Mouse (Mus musculus) lung, embryonic 16.5 days (tissue): Measurements from ENCODE around the gene Hmx1. TPM values are rescaled to one million over a fixed set of nuclear protein-coding genes. Genes with fewer than 3 reads are reported as not detected.

Experiments used
- ATAC-seq: fragments of 200-750 bp; cut with Nextera tagmentation; 2 replicates; pipeline ENCODE4 v1.8.0; 2017; ENCODE audit warnings: low read depth, mild to moderate bottlenecking, moderate library complexity
- H3K27ac ChIP-seq: fragments of 300-500 bp; sonication (generic); 2 replicates; pipeline ENCODE4 v1.5.1; 2014; ENCODE audit warnings: mild to moderate bottlenecking, control low read depth, low read length
- H3K27me3 ChIP-seq: fragments of 300-500 bp; sonication (generic); 2 replicates; pipeline ENCODE4 v1.6.1; 2014; ENCODE audit warnings: low read depth, low read length, mixed read lengths; ENCODE audit not compliant: control insufficient read depth, insufficient read depth
- H3K36me3 ChIP-seq: fragments of 300-500 bp; sonication (generic); 2 replicates; pipeline ENCODE4 v1.6.1; 2014; ENCODE audit warnings: low read length; ENCODE audit not compliant: control insufficient read depth, insufficient read depth
- H3K4me1 ChIP-seq: fragments of 300-500 bp; sonication (generic); replicated peaks from 2 replicates; pipeline ENCODE4 v1.6.1; 2014; ENCODE audit warnings: low read length, mixed read lengths; ENCODE audit not compliant: control insufficient read depth, insufficient read depth
- H3K4me2 ChIP-seq: fragments of 300-500 bp; sonication (generic); 2 replicates; pipeline ENCODE4 v1.6.1; 2014; ENCODE audit warnings: low read depth, low read length, control low read depth
- H3K4me3 ChIP-seq: fragments of 300-500 bp; sonication (generic); 2 replicates; pipeline ENCODE4 v1.5.1; 2014; ENCODE audit warnings: mild to moderate bottlenecking, low read length, control low read depth
- H3K9ac ChIP-seq: fragments of 300-500 bp; sonication (generic); 2 replicates; pipeline ENCODE4 v1.6.1; 2014; ENCODE audit warnings: low read length, control low read depth
- H3K9me3 ChIP-seq: fragments of 300-500 bp; sonication (generic); 2 replicates; pipeline ENCODE4 v1.6.1; 2016; ENCODE audit warnings: low read length; ENCODE audit not compliant: control insufficient read depth
- WGBS: fragments of 180-500 bp; shearing (Covaris S2); extraction: QIAGEN DNeasy Blood & Tissue Kit; methylation state at CpG from one replicate; pipeline ENCODE4 v1.1.7; 2014; 5-methylcytosine and 5-hydroxymethylcytosine counted together
- polyA plus RNA-seq: library from polyadenylated mRNA; unstranded; fragments of >200 nt; fragmentation: Nextera tagmentation; extraction: Ambion mirVana; gene quantifications from 2 replicates; pipeline ENCODE4 v1.2.1, GENCODE M21; 2015

Gene Hmx1
- not detected in 2 replicates for polyA plus RNA-seq

- Histone ChIP-seq H3K4me1 (peaks cover 11% of the 10 kb centered on the region), H3K36me3 (no peaks in the 10 kb centered on the region), H3K4me3 (peak within 1 kb of the TSS; percentile 55), H3K4me2 (peak within 1 kb of the TSS; percentile 70), H3K9me3 (no peaks in the 10 kb centered on the region), H3K27ac (no peak within 1 kb of the TSS), H3K27me3 (peaks cover 99% of the 10 kb centered on the region), H3K9ac (no peak within 1 kb of the TSS)
- WGBS, result under 1% methylated on average over 62 of the region's 71 CpGs
- peak; percentile 86 for ATAC-seq
These were observed at the start of gene Hmx1 for GRCm38 (mm10) chr5:35388491-35389111. TSS of gene Hmx1 (plus strand) at chr5:35389108.

- Histone ChIP-seq H3K27me3 (no peaks in the 10 kb centered on the region), H3K4me1 (no peaks in the 10 kb centered on the region), H3K36me3 (no peaks in the 10 kb centered on the region), H3K27ac (no peak overlapping the region), H3K4me2 (no peak overlapping the region), H3K9me3 (no peaks in the 10 kb centered on the region), H3K4me3 (no peak overlapping the region), H3K9ac (no peak overlapping the region)
- ATAC-seq, result no peak
- WGBS, result 66% methylated on average over 3 of the region's 3 CpGs
These were observed 43.8 kb upstream of the Hmx1 start for GRCm38 (mm10) chr5:35345084-35345483.

GRCm38 (mm10) chr5:35348794-35349193, 40.1 kb upstream of the Hmx1 start:
- peak; percentile 38; the same call in 1 of the 2 replicates for ATAC-seq
- WGBS, result 14% methylated on average over 3 of the region's 3 CpGs

GRCm38 (mm10) chr5:35357544-35358440, 31.1 kb upstream of the Hmx1 start:
- ATAC-seq, result no peak
- no peak overlapping the region for H3K27ac ChIP-seq

More at GRCm38 (mm10) chr5:35348794-35349193, 40.1 kb upstream of the Hmx1 start:
- Histone ChIP-seq H3K9ac (no peak overlapping the region), H3K27ac (no peak overlapping the region), H3K4me1 (no peaks in the 10 kb centered on the region), H3K9me3 (no peaks in the 10 kb centered on the region), H3K4me2 (no peak overlapping the region), H3K4me3 (no peak overlapping the region), H3K36me3 (no peaks in the 10 kb centered on the region), H3K27me3 (no peaks in the 10 kb centered on the region)

GRCm38 (mm10) chr5:35361570-35362284, 27.2 kb upstream of the Hmx1 start:
- Histone ChIP-seq H3K9ac (no peak overlapping the region), H3K4me2 (no peak overlapping the region), H3K27ac (no peak overlapping the region), H3K36me3 (no peaks in the 10 kb centered on the region), H3K4me3 (no peak overlapping the region), H3K27me3 (peaks cover 7% of the 10 kb centered on the region), H3K9me3 (no peaks in the 10 kb centered on the region), H3K4me1 (no peaks in the 10 kb centered on the region)
- WGBS, result 46% methylated on average over 8 of the region's 8 CpGs
- ATAC-seq, result peak; percentile 65; the same call in 1 of the 2 replicates

More at GRCm38 (mm10) chr5:35357544-35358440, 31.1 kb upstream of the Hmx1 start:
- Histone ChIP-seq H3K4me2 (no peak overlapping the region), H3K27me3 (no peaks in the 10 kb centered on the region), H3K9me3 (no peaks in the 10 kb centered on the region), H3K4me1 (no peaks in the 10 kb centered on the region), H3K9ac (no peak overlapping the region), H3K36me3 (no peaks in the 10 kb centered on the region), H3K4me3 (no peak overlapping the region)
- 30% methylated on average over 9 of the region's 9 CpGs for WGBS

GRCm38 (mm10) chr5:35366241-35367032, 22.5 kb upstream of the Hmx1 start:
- Histone ChIP-seq H3K36me3 (no peaks in the 10 kb centered on the region), H3K4me3 (no peak overlapping the region), H3K4me2 (no peak overlapping the region), H3K9me3 (0 out of 2 replicates have a peak, but pooled peaks cover 2% of the 10 kb centered on the region), H3K9ac (no peak overlapping the region), H3K27me3 (peaks cover 13% of the 10 kb centered on the region), H3K27ac (no peak overlapping the region), H3K4me1 (no peaks in the 10 kb centered on the region)
- WGBS, result 48% methylated on average over 20 of the region's 20 CpGs
- ATAC-seq, result no peak

DNA sequence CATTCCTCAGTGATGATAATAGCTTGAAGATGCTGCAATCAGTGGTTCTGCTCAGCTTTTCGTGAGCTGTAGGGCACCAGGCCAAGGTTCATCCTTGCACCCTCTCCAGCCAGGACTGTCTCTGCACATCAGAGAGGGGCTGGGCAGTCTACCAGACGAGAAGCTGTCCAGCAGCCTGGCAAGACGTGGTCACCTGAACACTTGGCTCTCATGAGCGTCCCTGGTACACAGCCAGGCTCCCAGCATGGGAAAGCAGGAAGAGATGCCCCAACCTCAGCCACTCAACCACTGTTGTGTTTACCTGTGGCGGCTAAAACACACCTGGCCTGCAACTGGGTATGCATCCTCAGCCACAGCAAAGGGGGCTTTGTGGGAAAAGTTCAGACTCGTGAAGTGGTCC, 20.0 kb upstream of the Hmx1 start:
- Histone ChIP-seq H3K4me1 (no peaks in the 10 kb centered on the region), H3K27me3 (peaks cover 13% of the 10 kb centered on the region), H3K9ac (no peak overlapping the region), H3K4me3 (no peak overlapping the region), H3K36me3 (no peaks in the 10 kb centered on the region), H3K4me2 (no peak overlapping the region), H3K27ac (no peak overlapping the region), H3K9me3 (0 out of 2 replicates have a peak, but pooled peaks cover 2% of the 10 kb centered on the region)
- WGBS, result 67% methylated on average over 6 of the region's 6 CpGs
- no peak for ATAC-seq

DNA sequence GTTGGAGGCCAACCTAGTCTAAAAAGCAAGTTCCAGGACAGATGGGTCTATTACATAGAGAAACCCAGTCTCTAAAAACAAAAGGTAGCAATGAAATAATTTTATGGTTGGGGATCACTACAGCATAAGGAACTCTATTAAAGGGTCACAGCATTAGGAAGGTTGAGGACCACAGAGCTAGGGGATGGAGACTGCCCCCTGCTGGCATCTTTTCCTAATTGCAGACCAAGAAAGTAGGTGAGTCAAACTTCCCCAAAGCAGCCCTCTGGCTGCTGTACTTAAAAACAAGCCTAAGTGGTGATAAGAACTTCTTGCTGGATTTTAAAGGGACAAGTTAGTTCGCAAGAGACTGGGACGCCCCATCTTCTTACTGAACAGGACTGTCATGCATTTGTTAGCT, 9.8 kb upstream of the Hmx1 start:
- no peak overlapping the region for H3K9ac ChIP-seq
- no peak overlapping the region for H3K4me2 ChIP-seq
- H3K4me1 ChIP-seq, result no peaks in the 10 kb centered on the region
- no peaks in the 10 kb centered on the region for H3K36me3 ChIP-seq
- ATAC-seq, result no peak
- no peak overlapping the region for H3K27ac ChIP-seq
- no peaks in the 10 kb centered on the region for H3K9me3 ChIP-seq
- H3K4me3 ChIP-seq, result no peak overlapping the region
- H3K27me3 ChIP-seq, result peaks cover 65% of the 10 kb centered on the region
- 62% methylated on average over 2 of the region's 2 CpGs for WGBS
